Comparison of ENCODE assay signal across 26 mouse cellular contexts in the genomic region with DNA sequence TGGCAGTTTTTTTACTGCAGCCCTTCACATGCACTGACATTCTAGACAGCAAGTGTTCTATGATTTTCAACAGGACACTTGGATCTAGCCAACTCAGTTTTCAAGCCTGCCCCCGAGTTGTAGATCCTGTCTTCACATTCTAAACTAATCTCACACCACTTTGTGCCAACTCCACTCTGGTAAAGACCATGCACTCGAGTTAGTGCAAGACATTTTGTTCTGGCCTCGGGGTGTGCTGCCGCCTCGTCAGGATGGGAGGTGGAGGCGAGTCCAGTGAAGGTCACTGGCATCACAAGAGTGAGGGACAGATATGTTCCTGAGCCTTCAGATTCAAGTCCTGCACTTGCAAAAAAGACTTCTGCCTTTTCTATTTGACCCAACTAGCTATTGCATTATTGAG. TPM values are rescaled to one million over a fixed set of nuclear protein-coding genes. Genes with fewer than 3 reads are reported as not detected.
DNase-seq lines count a peak whose midpoint lies in the region; ATAC-seq lines count a peak whose summit lies in the region.
"Had no signal": no experiment of that assay in that cellular context is flagged by ENCODE, and none has a peak within 500 bp of the region (broad histone marks: within the 10 kb centered on the region; RNA-seq: fewer than 3 reads in every experiment).

No protein-coding gene starts in this region.

- no peak for ATAC-seq in midbrain, embryonic 16.5 days
- ATAC-seq in heart, embryonic 16.5 days (replicated peaks; ENCODE audit: extremely low read depth, insufficient read depth, low FRiP score) = peak; percentile 83
- no peak for ATAC-seq in hindbrain, embryonic 12.5 days (ENCODE audit: low FRiP score)
- ATAC-seq: forebrain, embryonic 16.5 days; inflammation-experienced regulatory T-cells, adult 6 months; liver, embryonic 12.5 days had no signal

- H3K4me3 ChIP-seq in midbrain, embryonic 10.5 days = no peak overlapping the region
- H3K4me3 ChIP-seq in midbrain, embryonic 16.5 days (ENCODE audit: low read depth, low read length) = no peak overlapping the region
- no peak overlapping the region for H3K4me3 ChIP-seq in heart, embryonic 10.5 days
- H3K4me3 ChIP-seq in heart, embryonic 16.5 days (ENCODE audit: low read length) = no peak overlapping the region
- no peak overlapping the region for H3K4me3 ChIP-seq in hindbrain, embryonic 12.5 days
- H3K4me3 ChIP-seq: embryonic facial prominence, embryonic 15.5 days; limb, embryonic 13.5 days; liver, embryonic 12.5 days; myocyte; stomach, embryonic 15.5 days had no signal

- H3K27me3 ChIP-seq in midbrain, embryonic 10.5 days (ENCODE audit: low read depth, poor library complexity, severe bottlenecking) = no peaks in the 10 kb centered on the region
- no peaks in the 10 kb centered on the region for H3K27me3 ChIP-seq in midbrain, embryonic 16.5 days (ENCODE audit: control insufficient read depth, insufficient read depth, low read depth, low read length)
- no peaks in the 10 kb centered on the region for H3K27me3 ChIP-seq in heart, embryonic 10.5 days (ENCODE audit: insufficient read depth, poor library complexity, severe bottlenecking)
- H3K27me3 ChIP-seq in heart, embryonic 16.5 days (ENCODE audit: control insufficient read depth, insufficient read depth, low read length) = no peaks in the 10 kb centered on the region
- no peaks in the 10 kb centered on the region for H3K27me3 ChIP-seq in hindbrain, embryonic 12.5 days
- H3K27me3 ChIP-seq: embryonic facial prominence, embryonic 15.5 days; limb, embryonic 13.5 days; liver, embryonic 12.5 days; stomach, embryonic 15.5 days had no signal

- no peak overlapping the region for H3K9ac ChIP-seq in midbrain, embryonic 16.5 days (ENCODE audit: low read depth, low read length)
- no peak overlapping the region for H3K9ac ChIP-seq in heart, embryonic 16.5 days (ENCODE audit: low read length)
- H3K9ac ChIP-seq in hindbrain, embryonic 12.5 days = no peak overlapping the region
- H3K9ac ChIP-seq: embryonic facial prominence, embryonic 15.5 days; hindbrain, embryonic 14.5 days; limb, embryonic 13.5 days; liver, embryonic 12.5 days; stomach, embryonic 15.5 days had no signal

- 79% methylated on average over 6 of the region's 6 CpGs for WGBS in midbrain, embryonic 10.5 days
- WGBS in midbrain, embryonic 16.5 days = 71% methylated on average over 6 of the region's 6 CpGs
- 58% methylated on average over 6 of the region's 6 CpGs for WGBS in heart, embryonic 10.5 days
- WGBS in heart, embryonic 16.5 days = 40% methylated on average over 6 of the region's 6 CpGs
- 74% methylated on average over 6 of the region's 6 CpGs for whole genome bisulfite sequencing in hindbrain, embryonic 12.5 days

- H3K27ac ChIP-seq in midbrain, embryonic 10.5 days (replicated peaks) = 0 out of 2 replicates have a peak overlapping the region, but pooled peaks have one; percentile 33
- H3K27ac ChIP-seq in midbrain, embryonic 16.5 days (ENCODE audit: low read length) = no peak overlapping the region
- no peak overlapping the region for H3K27ac ChIP-seq in heart, embryonic 10.5 days
- peak overlapping the region; percentile 89 for H3K27ac ChIP-seq in heart, embryonic 16.5 days (ENCODE audit: low read length)
- no peak overlapping the region for H3K27ac ChIP-seq in hindbrain, embryonic 12.5 days
- H3K27ac ChIP-seq: embryonic facial prominence, embryonic 15.5 days; hindbrain, embryonic 14.5 days; limb, embryonic 13.5 days; liver, embryonic 12.5 days; stomach, embryonic 15.5 days had no signal

- no peak for DNase-seq in midbrain, embryonic 10.5 days (ENCODE audit: low spot score)
- peak; percentile 68 for DNase-seq in heart, embryonic 10.5 days (ENCODE audit: low spot score)
- no peak for DNase-seq in kidney, postnatal 4 days
- DNase-seq in testis, postnatal 10 days (ENCODE audit: low spot score) = no peak
- DNase-seq: cerebellum, adult 9-11 months; gastrocnemius, postnatal 10 days; kidney, adult 8-10 months; kidney, postnatal 14 days; layer of hippocampus, postnatal 36 days; lung, adult 2 months; lung, postnatal 14 days; midbrain, embryonic 14.5 days; right cerebral cortex, adult 18-20 months; thymus, adult 18-20 months; thymus, postnatal 36 days had no signal

- H3K4me1 ChIP-seq in midbrain, embryonic 10.5 days = peaks cover 22% of the 10 kb centered on the region
- H3K4me1 ChIP-seq in midbrain, embryonic 16.5 days (ENCODE audit: control insufficient read depth, insufficient read depth, low read length) = peaks cover 7% of the 10 kb centered on the region; the same call in 1 of the 2 replicates
- H3K4me1 ChIP-seq in heart, embryonic 10.5 days = peaks cover 26% of the 10 kb centered on the region
- H3K4me1 ChIP-seq in heart, embryonic 16.5 days (ENCODE audit: control insufficient read depth, insufficient read depth, low read length) = peaks cover 31% of the 10 kb centered on the region
- H3K4me1 ChIP-seq in hindbrain, embryonic 12.5 days = peaks cover 11% of the 10 kb centered on the region
- H3K4me1 ChIP-seq: embryonic facial prominence, embryonic 15.5 days; limb, embryonic 13.5 days; stomach, embryonic 15.5 days had no signal

- no peak overlapping the region for H3K4me2 ChIP-seq in midbrain, embryonic 16.5 days (ENCODE audit: low read length)
- H3K4me2 ChIP-seq in heart, embryonic 16.5 days (ENCODE audit: low read depth, low read length) = peak overlapping the region; percentile 17; the same call in 1 of the 2 replicates
- no peak overlapping the region for H3K4me2 ChIP-seq in hindbrain, embryonic 12.5 days (replicated peaks)
- H3K4me2 ChIP-seq: embryonic facial prominence, embryonic 15.5 days; hindbrain, embryonic 14.5 days; limb, embryonic 13.5 days; liver, embryonic 12.5 days; stomach, embryonic 15.5 days had no signal

- H3K36me3 ChIP-seq in midbrain, embryonic 10.5 days = peaks cover 26% of the 10 kb centered on the region
- 0 out of 2 replicates have a peak, but pooled peaks cover 3% of the 10 kb centered on the region for H3K36me3 ChIP-seq in midbrain, embryonic 16.5 days (ENCODE audit: control insufficient read depth, insufficient read depth, low read length)
- 0 out of 2 replicates have a peak, but pooled peaks cover 3% of the 10 kb centered on the region for H3K36me3 ChIP-seq in heart, embryonic 10.5 days
- H3K36me3 ChIP-seq in heart, embryonic 16.5 days (ENCODE audit: control insufficient read depth, insufficient read depth) = no peaks in the 10 kb centered on the region
- H3K36me3 ChIP-seq in hindbrain, embryonic 12.5 days = peaks cover 16% of the 10 kb centered on the region
- H3K36me3 ChIP-seq: embryonic facial prominence, embryonic 15.5 days; liver, embryonic 12.5 days; stomach, embryonic 15.5 days had no signal

- no peaks in the 10 kb centered on the region for H3K9me3 ChIP-seq in midbrain, embryonic 10.5 days (replicated peaks)
- no peaks in the 10 kb centered on the region for H3K9me3 ChIP-seq in midbrain, embryonic 16.5 days (replicated peaks; ENCODE audit: control insufficient read depth, low read length, poor library complexity, severe bottlenecking)
- H3K9me3 ChIP-seq in heart, embryonic 10.5 days = no peaks in the 10 kb centered on the region
- no peaks in the 10 kb centered on the region for H3K9me3 ChIP-seq in heart, embryonic 16.5 days (replicated peaks; ENCODE audit: control insufficient read depth, low read length)
- H3K9me3 ChIP-seq in hindbrain, embryonic 12.5 days (replicated peaks) = no peaks in the 10 kb centered on the region
- H3K9me3 ChIP-seq: embryonic facial prominence, embryonic 15.5 days; limb, embryonic 13.5 days; liver, embryonic 12.5 days; stomach, embryonic 15.5 days had no signal

RNA-seq across cellular contexts. Expression of a gene that starts 44.1 kb away (rescaled TPM):
- 82.4 and 121 TPM in 2 replicates for polyA plus RNA-seq in midbrain, embryonic 10.5 days (2016; fragmentation: Nextera tagmentation; extraction: Ambion mirVana)
- 479 and 480 TPM in 2 replicates for polyA plus RNA-seq in midbrain, embryonic 16.5 days (2015; fragmentation: Nextera tagmentation; extraction: Ambion mirVana)
- polyA plus RNA-seq in heart, embryonic 10.5 days (2016; fragmentation: Nextera tagmentation; extraction: Ambion mirVana) = 33.9 and 61.6 TPM in 2 replicates
- 58.8 and 64.2 TPM in 2 replicates for polyA plus RNA-seq in heart, embryonic 16.5 days (2015; fragmentation: Nextera tagmentation; extraction: Ambion mirVana)
- polyA plus RNA-seq in hindbrain, embryonic 12.5 days (2016; fragmentation: Nextera tagmentation; extraction: Ambion mirVana) = 203 and 213 TPM in 2 replicates

Comparison
In these comparisons a context has a peak if more than half of its experiments do, and no peak if none do; other contexts are left out.
1. H3K27ac ChIP-seq: peak in midbrain, embryonic 10.5 days (single experiment) and heart, embryonic 16.5 days (single experiment); none in midbrain, embryonic 16.5 days (single experiment), heart, embryonic 10.5 days (single experiment) and hindbrain, embryonic 12.5 days (single experiment).